Mouse (Mus musculus) adrenal gland, postnatal 14 days (tissue): ENCODE measurements around the gene Ppp6r1. TPM values are rescaled to one million over a fixed set of nuclear protein-coding genes. Genes with fewer than 3 reads are reported as not detected.

Experiments used
- DNase-seq: peaks from one replicate; pipeline ENCODE4 v3.0.0; 2021; ENCODE audit warnings: mixed read lengths
- long read RNA-seq, 2 experiments: library from polyadenylated mRNA; stranded (forward); transcript quantifications; one replicate each; pipeline ENCODE4 v2.0.0; 2021
- total RNA-seq: library from RNA; stranded (reverse); gene quantifications from 2 replicates; pipeline ENCODE4 v1.2.3, GENCODE M21; 2021

The Ppp6r1 gene
- total RNA-seq = 80.9 and 86.1 TPM in 2 replicates
- long read RNA-seq, experiment 1, transcript Ppp6r1-201 (24 exons, 3,862 nt) = major isoform, 48 of 71 reads
- long read RNA-seq, experiment 1, partial matches to known transcripts = 15 of 71 reads
- long read RNA-seq, experiment 1, other reads (novel, unspliced or antisense) = 8 of 71 reads
- long read RNA-seq, experiment 2, transcript Ppp6r1-201 (24 exons, 3,862 nt) = major isoform, 40 of 55 reads
- long read RNA-seq, experiment 2, partial matches to known transcripts = 9 of 55 reads
- long read RNA-seq, experiment 2, other reads (novel, unspliced or antisense) = 6 of 55 reads

DNA sequence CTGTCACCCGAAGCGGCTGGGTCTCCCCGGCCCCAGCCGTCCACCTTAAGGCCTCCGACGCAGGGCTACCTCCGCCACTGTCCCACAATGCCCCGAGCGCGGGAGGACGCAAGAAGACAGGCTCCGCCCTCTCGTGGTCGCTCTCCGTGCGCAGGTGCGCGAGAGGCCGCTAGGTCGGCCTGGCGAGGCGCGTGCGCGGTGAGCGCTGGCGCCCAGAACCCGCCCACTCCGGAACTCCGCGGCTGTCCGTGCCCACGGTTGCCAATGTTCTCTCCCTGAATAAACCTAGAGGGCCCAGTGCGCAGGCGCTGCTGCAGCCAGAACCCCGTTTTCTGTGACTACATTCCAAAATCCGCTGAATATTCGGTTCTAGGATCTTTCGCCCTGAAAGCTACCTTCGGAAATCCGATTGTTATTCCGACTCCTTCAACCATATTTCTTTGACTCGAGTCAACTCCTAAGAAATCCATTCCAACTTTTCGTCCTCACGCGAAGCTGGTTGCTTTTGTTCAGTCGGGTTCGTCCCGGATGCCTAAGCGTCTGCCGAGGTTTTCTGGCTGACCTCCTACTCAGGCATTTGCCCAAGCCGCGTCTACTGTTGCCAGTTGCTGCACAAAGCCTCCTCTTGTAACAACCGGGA is at the start of gene Ppp6r1:
TSS of gene Ppp6r1 (minus strand) at position 108 of the 640 bp plus-strand sequence.
- DNase-seq = peak; percentile 98

DNA sequence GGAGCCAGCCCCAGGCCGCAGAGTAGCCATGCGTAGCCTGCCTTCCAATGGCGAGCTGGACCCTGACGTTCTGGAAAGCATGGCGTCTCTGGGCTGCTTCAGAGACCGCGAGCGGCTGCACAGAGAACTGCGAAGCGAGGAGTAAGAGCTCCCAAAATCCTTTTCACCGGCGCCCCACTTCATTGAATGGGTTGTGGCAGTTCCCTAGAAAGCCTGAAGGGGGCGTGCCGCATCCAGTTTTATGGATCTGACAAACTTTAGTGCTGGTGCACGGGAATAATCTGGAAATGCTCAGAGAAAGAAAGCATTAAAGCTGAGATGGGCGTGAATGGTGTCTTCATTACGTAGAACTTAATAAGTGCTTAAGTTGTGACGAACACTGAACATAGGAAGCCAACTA is 46.3 kb upstream of the Ppp6r1 start:
- peak; percentile 74 for DNase-seq

DNA sequence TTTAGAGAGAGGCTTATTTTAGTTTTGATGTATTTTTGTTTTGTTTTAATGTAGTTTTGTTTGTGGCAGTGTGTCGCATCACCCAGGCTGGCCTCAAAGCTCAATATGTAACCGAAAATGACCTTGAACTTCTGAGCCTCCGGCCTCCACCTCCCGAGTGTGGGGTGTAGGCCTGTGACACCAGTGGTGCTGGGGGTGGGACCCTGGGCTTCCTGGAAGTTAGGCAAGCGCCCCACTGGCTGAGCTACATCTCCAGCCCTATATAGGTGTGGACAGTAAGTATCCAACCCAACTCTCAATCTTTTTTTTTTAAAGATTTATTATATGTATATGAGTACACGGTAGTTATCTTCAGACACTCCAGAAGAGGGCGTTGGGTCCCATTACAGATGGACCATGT is 44.4 kb upstream of the Ppp6r1 start:
- DNase-seq = no peak

DNA sequence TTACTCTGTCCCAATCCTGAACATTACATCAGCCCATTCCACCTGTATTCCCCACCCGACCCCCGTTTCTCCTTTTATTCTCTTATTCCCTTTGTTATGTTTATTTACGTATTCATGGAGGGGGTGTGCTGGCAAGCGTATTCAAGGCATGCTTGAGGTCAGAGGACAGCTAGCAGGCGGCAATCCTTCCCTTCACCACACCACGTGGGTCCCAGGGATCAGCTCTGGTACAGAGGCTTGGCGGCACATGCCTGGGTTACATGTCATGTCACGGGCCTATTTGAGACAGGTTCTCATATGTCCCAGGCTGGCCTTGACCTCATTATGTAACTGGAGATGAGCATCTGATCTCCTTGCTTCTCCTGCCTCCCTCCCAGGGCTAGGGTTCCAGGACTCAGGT is 43.5 kb upstream of the Ppp6r1 start:
- DNase-seq = no peak

DNA sequence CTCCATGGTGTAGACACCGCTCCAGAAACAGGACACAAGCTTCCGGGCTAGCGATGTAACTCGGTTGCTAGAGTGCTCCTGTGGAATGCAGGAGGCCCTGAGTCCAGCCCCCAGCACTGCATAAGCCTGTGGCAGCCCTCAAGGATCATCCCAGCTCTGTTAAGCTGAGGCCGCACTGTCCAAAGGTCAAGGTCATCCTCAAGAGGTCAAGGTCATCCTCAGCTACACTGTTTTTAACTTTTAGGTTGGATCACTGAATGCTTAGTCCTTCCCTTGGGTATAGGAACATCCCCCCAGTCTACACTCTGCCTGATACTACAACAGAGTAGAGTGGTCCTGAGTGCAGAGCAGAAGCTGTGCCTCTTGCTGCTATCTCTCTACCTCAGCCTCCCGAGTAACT is 34.2 kb upstream of the Ppp6r1 start:
- DNase-seq = no peak

DNA sequence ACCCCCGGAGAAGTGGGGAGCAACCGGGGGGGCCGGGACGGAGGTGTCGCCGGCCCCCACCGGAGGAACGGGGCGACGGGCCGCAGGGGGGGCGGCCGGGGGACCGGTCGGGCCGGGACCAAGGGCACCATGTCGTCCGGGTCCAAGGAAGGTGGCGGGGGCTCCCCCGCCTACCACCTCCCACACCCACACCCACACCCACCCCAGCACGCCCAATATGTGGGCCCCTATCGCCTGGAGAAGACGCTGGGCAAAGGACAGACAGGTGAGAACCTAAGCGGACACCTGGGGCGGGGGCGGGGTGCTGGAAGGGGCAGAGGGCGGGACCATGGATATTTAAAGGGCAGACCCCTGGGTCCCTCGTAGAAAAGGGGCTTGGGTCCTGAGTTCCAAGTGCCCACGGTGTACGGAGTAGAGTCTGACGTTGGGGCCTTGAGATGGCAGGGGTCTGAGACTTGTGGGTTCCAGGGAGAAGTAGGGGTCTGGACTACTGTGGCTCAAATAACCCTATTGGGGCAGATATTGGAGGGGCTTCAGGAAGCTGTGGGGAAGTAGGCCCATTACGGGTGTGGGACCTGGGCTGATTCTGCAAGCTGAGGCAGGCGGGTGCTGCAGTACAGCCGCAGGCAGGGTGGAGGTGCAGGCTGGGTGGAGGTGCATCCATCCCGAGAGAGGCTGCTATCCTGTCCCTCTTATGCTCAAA is 32.3 kb upstream of the Ppp6r1 start:
- DNase-seq = no peak

DNA sequence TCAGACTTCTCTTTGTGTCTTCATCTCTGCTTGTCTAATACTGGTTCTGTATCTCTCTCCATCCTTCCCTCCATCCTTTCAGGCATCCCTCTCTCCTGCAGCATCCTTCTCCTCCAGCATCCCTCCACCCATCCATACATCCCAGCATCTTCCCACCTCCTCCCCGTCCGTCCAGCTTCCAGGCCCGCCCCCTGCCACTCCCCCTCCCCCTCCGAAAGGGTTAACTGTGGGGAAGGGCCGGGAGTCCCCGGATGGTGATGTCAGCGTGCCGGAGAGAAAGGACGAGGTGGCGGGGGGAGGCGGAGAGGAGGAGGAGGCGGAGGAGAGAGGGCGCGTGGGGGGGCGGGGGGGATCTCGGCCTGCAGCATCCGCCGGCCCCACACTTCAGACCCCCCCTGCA is 31.6 kb upstream of the Ppp6r1 start, which contains the start of gene Brsk1:
TSS of gene Brsk1 (plus strand) at position 218 of the 400 bp plus-strand sequence.
- peak; percentile 90 for DNase-seq

DNA sequence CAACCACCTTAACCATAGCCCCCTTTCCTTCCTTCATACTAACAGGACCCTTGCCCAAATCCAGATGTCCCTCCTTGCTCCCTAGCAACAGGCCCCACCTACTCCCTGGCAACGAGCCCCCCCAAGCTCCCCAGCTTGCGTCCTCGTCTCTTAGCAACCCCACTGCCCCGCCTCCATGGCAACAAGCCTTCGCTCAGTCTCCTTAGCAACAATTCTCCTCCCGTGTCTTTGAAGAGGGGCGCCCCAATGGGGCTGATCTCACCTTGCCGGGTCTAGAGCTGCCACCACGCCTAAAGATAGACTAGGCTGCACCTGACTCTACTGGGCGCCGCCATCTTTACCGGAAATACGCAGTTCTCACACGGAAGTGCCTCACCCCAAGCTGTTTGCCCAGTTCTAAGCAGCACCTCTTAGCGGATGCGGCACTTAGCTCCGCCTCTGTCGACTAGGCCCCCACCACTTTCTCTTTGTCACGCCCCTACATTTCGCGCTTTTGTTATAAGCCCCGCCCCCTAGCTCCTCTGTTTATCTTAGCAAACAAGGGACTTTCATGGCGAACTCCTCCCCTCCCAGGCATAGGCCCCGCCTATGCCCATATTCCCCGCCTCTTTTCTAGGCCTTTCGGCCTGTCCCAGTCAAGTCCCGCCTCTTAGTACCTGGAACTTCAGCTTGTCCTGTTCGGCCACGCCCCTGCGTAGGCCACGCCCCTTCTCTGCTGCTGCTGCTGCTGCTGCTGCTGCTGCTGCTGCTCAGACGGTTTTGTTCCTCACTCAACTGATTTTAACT is 26.0 kb upstream of the Ppp6r1 start, which contains the start of gene Hspbp1:
TSS of gene Hspbp1 (minus strand) at position 437 of the 786 bp plus-strand sequence.
- peak; percentile 96 for DNase-seq

DNA sequence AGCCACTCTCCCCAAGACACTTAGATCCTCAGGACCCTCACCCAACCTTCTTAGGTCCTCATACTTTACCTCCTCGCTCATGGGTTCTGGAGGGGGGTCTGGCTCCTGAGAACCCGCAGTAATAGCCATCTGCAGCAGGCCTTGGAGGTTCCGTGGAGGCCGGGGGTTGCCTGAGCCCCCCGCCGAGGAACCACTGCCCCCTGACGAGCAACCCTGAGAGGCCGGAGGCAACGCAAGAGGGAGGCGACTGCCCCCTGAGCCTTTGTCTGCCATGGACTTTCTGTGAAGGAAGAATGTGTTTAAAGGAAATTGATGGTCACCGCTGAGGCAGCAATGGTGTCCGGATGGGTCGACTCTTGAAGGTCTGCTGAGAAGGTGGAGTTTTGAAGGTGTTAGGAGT is 25.4 kb upstream of the Ppp6r1 start:
- DNase-seq = no peak

DNA sequence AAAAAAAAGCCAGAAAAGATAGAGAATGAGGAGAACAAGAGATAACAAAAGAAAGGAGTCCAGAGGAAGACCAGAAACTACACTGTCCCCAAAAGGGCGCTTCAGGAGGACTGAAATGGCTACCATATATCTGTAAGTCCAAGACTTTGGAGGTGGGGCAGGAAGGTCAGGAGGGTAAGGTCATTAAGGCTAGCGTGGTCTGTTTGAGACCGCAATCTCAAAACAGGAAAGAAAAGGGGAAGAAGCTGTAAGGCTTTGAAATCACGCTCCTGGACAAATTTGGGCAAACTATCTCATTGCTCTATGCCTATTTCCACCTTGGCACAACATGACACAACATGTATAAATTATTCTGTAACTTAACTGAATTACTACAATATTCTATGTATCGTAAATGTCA is 24.5 kb upstream of the Ppp6r1 start:
- no peak for DNase-seq

DNA sequence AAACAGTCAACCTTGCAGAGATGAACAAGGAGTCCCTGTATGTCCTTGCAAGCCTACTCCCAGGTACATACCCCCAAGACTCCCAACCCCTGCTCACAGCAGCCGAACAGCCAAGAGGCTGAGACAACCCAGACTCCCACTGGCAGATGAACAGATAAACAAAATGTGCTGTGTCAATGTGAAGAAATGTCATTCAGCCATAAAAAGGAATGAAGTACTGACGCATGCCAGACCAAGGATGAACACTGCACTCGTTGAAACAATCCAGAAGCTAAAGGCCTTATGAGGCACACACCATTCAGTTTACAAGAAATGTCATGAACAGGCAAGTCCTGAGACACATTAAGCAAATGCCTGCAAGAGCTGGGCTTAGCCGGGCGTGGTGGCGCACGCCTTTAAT is 16.4 kb upstream of the Ppp6r1 start:
- DNase-seq = no peak

DNA sequence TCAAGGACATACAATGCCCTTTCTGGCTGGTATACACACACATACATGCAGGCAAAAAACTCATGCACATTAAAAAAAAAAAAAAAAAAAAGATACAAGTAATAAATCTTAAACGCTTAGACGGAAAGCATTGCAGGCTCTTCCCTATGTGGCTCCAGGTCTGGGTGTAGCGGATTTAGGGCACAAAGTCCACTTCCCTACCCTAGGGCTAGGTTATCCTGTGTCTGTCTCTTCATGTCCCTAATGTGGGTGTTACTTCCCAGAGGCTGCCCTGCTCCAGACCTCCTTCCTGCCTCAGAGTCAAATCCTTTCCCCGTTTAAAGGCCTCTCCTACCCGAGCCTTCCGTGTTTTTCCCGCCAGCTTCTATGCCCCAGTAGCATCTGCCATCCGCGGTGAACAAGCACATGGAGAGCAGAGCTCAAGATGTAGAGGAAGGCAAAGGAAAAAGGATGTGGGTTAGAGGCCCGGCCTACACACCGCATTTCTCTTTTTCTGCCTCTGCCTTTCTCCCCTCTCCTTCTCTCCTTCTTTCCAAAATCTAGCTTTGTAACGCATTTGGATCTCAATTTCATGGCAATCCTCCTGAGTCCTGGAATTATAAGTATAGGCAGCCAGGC is 15.4 kb upstream of the Ppp6r1 start:
- no peak for DNase-seq

DNA sequence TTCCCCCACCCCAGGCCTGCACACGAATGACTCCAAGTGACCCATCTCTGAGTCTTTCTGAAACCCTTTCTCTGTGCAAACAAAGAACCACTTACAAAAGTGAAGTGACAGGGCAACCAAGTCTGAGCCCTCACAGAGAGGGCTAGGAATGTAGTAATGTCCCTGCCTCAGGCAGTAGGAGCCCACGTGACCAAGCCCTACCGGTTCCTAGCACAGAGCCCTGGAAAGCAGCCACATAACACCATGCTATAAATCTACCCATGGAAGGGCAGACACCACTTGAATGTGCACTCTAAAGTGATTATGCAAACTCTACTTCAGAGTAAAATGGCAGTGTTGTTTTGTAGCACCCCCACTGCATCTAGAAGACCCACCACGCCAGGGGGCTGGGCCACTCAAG is 13.1 kb upstream of the Ppp6r1 start:
- peak; percentile 75 for DNase-seq

DNA sequence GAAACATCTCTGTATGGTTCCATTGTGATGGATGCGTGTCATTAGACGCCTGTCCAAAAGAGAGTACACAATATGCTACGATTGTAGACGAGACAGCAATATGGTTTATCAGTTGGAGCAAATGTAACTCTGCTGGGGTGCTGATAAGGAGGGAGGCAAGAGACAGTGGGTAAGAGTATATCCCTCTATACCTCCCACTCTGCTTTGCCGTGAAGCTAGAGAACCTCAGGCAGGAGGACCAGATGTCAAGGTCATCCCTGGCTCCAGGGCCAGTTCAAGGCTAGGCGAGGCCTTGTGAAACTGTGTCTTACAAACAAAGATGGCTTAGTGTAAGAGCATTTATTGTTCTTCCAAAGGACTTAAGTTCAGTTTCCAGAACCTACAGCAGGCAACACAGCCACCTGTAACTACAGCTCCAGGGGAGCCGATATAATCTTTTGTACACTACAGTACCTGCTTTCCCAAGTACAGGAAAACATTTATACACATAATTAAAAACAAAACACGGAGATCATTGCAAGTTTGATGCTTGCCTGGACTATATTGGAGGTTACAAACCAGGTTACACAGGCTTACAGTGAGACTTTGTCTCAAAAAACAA is 11.9 kb upstream of the Ppp6r1 start:
- no peak for DNase-seq

DNA sequence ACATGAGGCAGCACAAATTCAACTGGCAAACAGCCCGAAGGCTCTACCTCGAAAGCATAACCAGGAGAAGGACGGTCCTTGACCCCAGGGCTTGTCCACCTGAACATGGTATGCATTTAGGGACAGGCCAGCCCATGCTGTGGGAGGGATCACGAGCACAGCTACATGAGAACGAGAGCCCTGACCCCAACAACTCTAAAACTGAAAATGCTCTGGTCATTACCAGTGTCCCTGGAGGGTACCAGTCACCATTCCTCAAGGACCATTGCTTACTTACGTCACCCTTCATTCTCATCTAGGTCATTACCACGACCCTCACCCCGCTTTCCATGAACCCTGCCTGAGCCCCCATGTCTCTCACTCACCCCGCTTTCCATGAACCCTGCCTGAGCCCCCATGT is 10.3 kb upstream of the Ppp6r1 start:
- DNase-seq = no peak

DNA sequence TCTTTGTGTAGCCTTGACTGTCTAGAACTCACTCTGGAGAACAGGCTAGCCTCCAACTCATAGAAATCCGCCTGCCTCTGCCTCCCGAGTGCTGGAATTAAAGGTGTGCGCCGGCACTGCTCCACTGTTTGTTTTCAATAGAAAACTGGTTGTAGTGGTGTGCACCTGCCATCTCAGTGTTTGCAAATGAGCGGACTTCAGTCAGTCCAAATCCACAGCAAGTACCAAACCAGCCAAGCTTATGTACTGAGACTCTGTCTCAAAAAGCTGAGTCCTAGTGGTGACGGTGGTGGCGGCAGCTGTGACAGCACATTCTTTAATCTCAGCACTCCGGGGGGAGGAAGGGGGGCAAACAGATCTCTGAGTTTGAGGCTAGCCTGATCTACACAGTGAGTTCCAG is 9.7 kb upstream of the Ppp6r1 start:
- DNase-seq = no peak

DNA sequence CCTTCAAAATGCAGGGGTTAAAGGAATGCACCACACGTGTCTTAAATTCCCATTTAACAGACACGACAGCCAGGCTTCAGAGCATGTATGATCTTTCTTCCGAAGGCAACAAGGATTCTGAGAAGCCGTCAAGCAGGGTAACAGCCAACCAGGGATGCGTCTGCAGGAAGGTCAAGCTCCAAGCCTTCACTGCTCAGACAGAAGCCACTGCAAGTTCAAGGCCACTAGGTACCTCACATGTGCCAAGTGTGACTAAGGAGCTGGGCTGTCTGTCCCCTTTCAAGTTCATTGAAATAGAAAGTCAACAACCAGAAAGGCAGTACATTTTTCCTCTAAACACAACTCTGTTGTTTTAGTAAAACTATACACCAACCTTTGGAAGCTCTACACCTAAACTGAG is 8.1 kb upstream of the Ppp6r1 start:
- peak; percentile 59 for DNase-seq

DNA sequence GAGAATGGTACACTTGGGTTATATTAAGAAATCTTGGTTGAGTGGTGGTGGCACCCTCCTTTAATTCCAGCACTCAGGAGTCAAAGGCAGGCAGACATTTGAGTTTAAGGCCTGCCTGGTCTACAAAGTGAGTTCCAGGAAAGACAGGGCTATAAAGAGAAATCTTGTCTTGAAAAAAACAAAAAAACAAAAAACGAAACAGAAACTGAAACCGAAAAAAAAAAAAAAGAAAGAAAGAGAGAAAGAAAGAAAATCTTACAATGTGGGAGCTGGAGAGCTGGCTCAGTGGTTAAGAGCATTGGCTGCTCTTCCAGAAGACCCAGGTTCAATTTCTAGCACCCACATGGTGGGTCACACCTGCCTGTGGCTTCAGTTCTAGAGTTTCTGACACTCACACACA is 4.9 kb upstream of the Ppp6r1 start:
- no peak for DNase-seq

DNA sequence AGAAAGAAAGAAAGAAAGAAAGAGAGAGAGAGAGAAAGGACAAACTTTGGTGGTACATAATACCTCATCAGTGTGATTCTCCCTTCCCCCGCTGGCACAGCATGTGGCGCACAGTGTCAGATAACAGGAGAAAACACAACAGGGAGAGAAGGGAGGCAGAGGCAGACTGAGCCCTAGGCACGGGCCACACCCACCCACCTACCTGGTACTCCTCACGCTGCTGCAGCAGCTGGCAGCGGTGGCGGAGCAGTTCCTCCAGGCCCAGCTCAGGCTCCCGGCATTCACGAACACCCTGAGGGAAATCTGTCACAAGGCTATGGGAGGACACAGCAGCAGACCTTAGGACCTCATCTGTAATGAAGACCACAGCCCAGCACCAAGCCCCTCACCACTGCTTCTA is 4.4 kb upstream of the Ppp6r1 start:
- no peak for DNase-seq

DNA sequence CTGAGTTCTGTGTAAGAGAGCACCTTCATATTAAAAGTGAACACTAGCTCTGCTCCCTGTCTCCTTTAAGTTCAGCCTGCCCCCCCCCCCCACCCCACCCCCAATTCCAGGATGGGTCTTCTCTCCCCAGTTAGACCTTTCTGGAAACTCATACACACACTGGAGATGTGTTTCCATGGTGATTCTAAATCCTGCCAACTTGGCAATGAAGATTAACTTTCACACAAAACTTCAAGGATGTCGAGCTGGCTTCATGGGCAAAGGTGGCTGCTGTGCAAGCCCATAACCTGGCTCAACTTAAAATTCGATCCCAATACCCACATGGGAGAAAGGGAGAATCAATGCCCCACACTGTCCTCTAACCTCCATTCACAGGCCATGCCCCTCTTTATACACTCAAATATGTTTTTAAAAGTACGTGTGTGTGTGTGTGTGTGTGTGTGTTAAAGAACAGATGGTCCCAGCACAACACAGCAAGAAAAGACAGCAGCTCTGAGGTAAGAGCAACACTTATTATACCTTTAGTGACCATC is 1.2 kb upstream of the Ppp6r1 start:
- DNase-seq = peak; percentile 24

DNA sequence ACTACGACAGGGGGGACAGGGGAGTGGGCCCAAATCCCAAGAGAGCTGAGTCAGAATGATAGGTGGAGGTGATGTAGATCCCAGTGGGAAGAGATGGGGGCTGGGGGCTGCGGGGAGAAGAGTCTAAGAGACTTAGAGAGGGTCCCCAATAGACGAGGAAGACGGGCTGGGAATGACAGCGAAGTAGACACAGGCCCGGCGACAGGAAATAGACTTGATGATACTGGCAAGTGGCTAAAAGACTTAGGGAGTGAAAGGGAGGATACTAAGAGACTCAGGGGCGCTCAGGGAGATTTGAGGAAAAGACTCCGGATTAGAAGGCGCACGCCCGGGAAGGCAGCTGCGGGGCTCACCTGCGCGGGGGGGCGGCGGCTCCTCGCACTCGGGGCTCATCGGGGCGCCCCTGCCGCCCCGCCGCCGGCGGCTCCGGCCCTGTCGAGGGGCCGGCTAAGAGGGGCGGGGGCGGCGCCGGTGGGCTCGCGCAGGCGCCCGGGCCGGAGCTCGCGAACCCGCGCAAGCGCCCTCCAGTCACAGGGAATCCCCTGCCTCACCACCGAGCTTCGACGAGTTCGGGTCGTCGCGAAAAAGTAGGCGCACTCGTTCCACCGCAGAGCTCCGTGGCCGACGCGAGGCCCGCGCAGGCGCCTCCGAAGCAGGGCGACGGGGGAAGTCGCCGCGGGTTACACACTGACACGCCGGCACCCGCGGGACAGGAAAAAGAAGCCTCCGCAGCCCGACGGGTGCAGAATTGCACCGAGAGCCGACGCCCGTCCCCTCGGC is 501 bp downstream of the Ppp6r1 start:
- DNase-seq = no peak
